In genomic region chr7:78719117-78719516, GRCm38 (mm10) we compare ENCODE assay signal across 11 mouse cellular contexts. TPM values are rescaled to one million over a fixed set of nuclear protein-coding genes. Genes with fewer than 3 reads are reported as not detected.
DNase-seq lines count a peak whose midpoint lies in the region; ATAC-seq and TF ChIP-seq lines count a peak whose summit lies in the region.
"Had no signal": no experiment of that assay in that cellular context is flagged by ENCODE, and none has a peak within 500 bp of the region (broad histone marks: within the 10 kb centered on the region; RNA-seq: fewer than 3 reads in every experiment).

No protein-coding gene starts in this region.

- H3K4me3 ChIP-seq in forebrain, postnatal 0 days (ENCODE audit: low read depth, low read length): no peak overlapping the region
- no peak overlapping the region for H3K4me3 ChIP-seq in forebrain, embryonic 11.5 days (ENCODE audit: low read depth, low read length)
- H3K4me3 ChIP-seq: erythroblast, embryonic 14.5 days had no signal

- H3K9ac ChIP-seq in forebrain, postnatal 0 days: no peak overlapping the region
- no peak overlapping the region for H3K9ac ChIP-seq in forebrain, embryonic 11.5 days (ENCODE audit: low read length)
- H3K9ac ChIP-seq: liver, embryonic 14.5 days had no signal

- peak; percentile 38 for ATAC-seq in forebrain, postnatal 0 days
- no peak for ATAC-seq in forebrain, embryonic 11.5 days (replicated peaks; ENCODE audit: low FRiP score)
- no peak for ATAC-seq in monocyte, adult 5-6 weeks (replicated peaks; ENCODE audit: insufficient number of reproducible peaks, low FRiP score, low TSS enrichment, poor library complexity, severe bottlenecking)
- ATAC-seq: hindbrain, embryonic 16.5 days had no signal

- no peaks in the 10 kb centered on the region for H3K36me3 ChIP-seq in forebrain, postnatal 0 days (ENCODE audit: insufficient read depth)
- no peaks in the 10 kb centered on the region for H3K36me3 ChIP-seq in forebrain, embryonic 11.5 days (ENCODE audit: control insufficient read depth, insufficient read depth, low read length)

- TF ChIP-seq CTCF in forebrain, postnatal 0 days (IDR thresholded peaks at IDR 0.05; ENCODE audit: low read depth): no peak

- DNase-seq in forebrain, postnatal 0 days: peak; percentile 36
- no peak for DNase-seq in forebrain, embryonic 11.5 days (ENCODE audit: low spot score)
- DNase-seq in lung, postnatal 10 days: peak; percentile 12
- DNase-seq in lung, adult 18-20 months: no peak
- DNase-seq in naive thymus-derived CD4-positive, alpha-beta T cell, adult 2 months (ENCODE audit: low read depth): peak; percentile 81
- DNase-seq in thymus, postnatal 14 days: peak; percentile 84
- DNase-seq in urinary bladder, postnatal 14 days (ENCODE audit: low spot score): no peak

- peaks cover 17% of the 10 kb centered on the region; the same call in 1 of the 2 replicates for H3K4me1 ChIP-seq in forebrain, postnatal 0 days (ENCODE audit: insufficient read depth)
- no peaks in the 10 kb centered on the region for H3K4me1 ChIP-seq in forebrain, embryonic 11.5 days (replicated peaks; ENCODE audit: control insufficient read depth, insufficient read depth, low read length)

- no peaks in the 10 kb centered on the region for H3K9me3 ChIP-seq in forebrain, postnatal 0 days (ENCODE audit: low read length)
- H3K9me3 ChIP-seq in forebrain, embryonic 11.5 days (ENCODE audit: control insufficient read depth, low read length): no peaks in the 10 kb centered on the region

- no peak overlapping the region for H3K4me2 ChIP-seq in forebrain, postnatal 0 days (ENCODE audit: low read depth)
- H3K4me2 ChIP-seq in forebrain, embryonic 11.5 days (ENCODE audit: low read depth, low read length, severe bottlenecking): no peak overlapping the region

- 0 out of 2 replicates have a peak overlapping the region, but pooled peaks have one; percentile 30 for H3K27ac ChIP-seq in forebrain, postnatal 0 days (ENCODE audit: low read depth, low read length)
- H3K27ac ChIP-seq in forebrain, embryonic 11.5 days (ENCODE audit: low read depth, low read length): no peak overlapping the region
- H3K27ac ChIP-seq: liver, embryonic 14.5 days had no signal

- 62% methylated on average over 5 of the region's 5 CpGs for WGBS in forebrain, postnatal 0 days
- WGBS in forebrain, embryonic 11.5 days: 88% methylated on average over 5 of the region's 5 CpGs

- no peaks in the 10 kb centered on the region for H3K27me3 ChIP-seq in forebrain, postnatal 0 days (ENCODE audit: insufficient read depth, low read length)
- H3K27me3 ChIP-seq in forebrain, embryonic 11.5 days (ENCODE audit: control insufficient read depth, insufficient read depth, low read length): no peaks in the 10 kb centered on the region

RNA-seq across cellular contexts. Expression of gene Ntrk3, which starts 18.7 kb away (rescaled TPM):
- total RNA-seq in forebrain, postnatal 0 days (2014; rRNA removed): 72.7 and 90.1 TPM in 2 replicates
- 16.3 and 28.5 TPM in 2 replicates for polyA plus RNA-seq in forebrain, postnatal 0 days (2015; fragmentation: Nextera tagmentation; extraction: Ambion mirVana)
- 6.4 and 7.3 TPM in 2 replicates for polyA plus RNA-seq in forebrain, embryonic 11.5 days (2014; fragmentation: Nextera tagmentation; extraction: Ambion mirVana)
- total RNA-seq in monocyte, adult 5-6 weeks (2017): 0.21 to 7.4 TPM (median 0.76 TPM) in 3 replicates
- polyA plus RNA-seq: erythroblast, embryonic 14.5 days had no signal

Comparison
In these comparisons a context has a peak if more than half of its experiments do, and no peak if none do; other contexts are left out.
1. DNase-seq: peak in forebrain, postnatal 0 days (single experiment), lung, postnatal 10 days (single experiment), naive thymus-derived CD4-positive, alpha-beta T cell, adult 2 months (single experiment) and thymus, postnatal 14 days (single experiment); none in forebrain, embryonic 11.5 days (single experiment), lung, adult 18-20 months (0 of 2) and urinary bladder, postnatal 14 days (single experiment).